Mouse (Mus musculus) ES-Bruce4 (cell line): ENCODE results near the gene Slc44a1. TPM values are rescaled to one million over a fixed set of nuclear protein-coding genes. Genes with fewer than 3 reads are reported as not detected.

Source experiments
- H3K27ac ChIP-seq: 2 replicates; pipeline ENCODE4 v1.5.1; 2012; ENCODE audit warnings: low read length, inconsistent platforms; ENCODE audit not compliant: insufficient read depth
- H3K27me3 ChIP-seq: 2 replicates; pipeline ENCODE4 v1.6.1; 2012; ENCODE audit warnings: mild to moderate bottlenecking, low read length, inconsistent platforms; ENCODE audit not compliant: control insufficient read depth, poor library complexity, insufficient read depth, severe bottlenecking
- H3K36me3 ChIP-seq: 2 replicates; pipeline ENCODE4 v1.6.1; 2012; ENCODE audit warnings: inconsistent platforms, mild to moderate bottlenecking, low read length, moderate library complexity; ENCODE audit not compliant: control insufficient read depth, poor library complexity, insufficient read depth, severe bottlenecking
- H3K4me1 ChIP-seq: one replicate; pipeline ENCODE4 v1.8.1; 2011; ENCODE audit warnings: low read length; ENCODE audit not compliant: control insufficient read depth, insufficient read depth
- H3K4me3 ChIP-seq: 2 replicates; pipeline ENCODE4 v1.5.1; 2011; ENCODE audit warnings: low read depth, mild to moderate bottlenecking, low read length
- H3K9ac ChIP-seq: 2 replicates; pipeline ENCODE4 v1.6.1; 2012; ENCODE audit warnings: low read depth, mild to moderate bottlenecking, inconsistent platforms; ENCODE audit not compliant: poor library complexity, severe bottlenecking
- H3K9me3 ChIP-seq: replicated peaks from 2 replicates; pipeline ENCODE4 v1.6.1; 2012; ENCODE audit warnings: mild to moderate bottlenecking, low read length, inconsistent platforms; ENCODE audit not compliant: control insufficient read depth, poor library complexity, insufficient read depth, severe bottlenecking
- CTCF ChIP-seq: IDR thresholded peaks from one replicate; pipeline ENCODE4 v1.8.1; 2011; ENCODE audit warnings: low read depth, low read length
- EP300 ChIP-seq: IDR thresholded peaks from 2 replicates; pipeline ENCODE4 v1.6.1; 2011; ENCODE audit warnings: low read depth, low read length; ENCODE audit not compliant: insufficient read depth
- POLR2A ChIP-seq: IDR thresholded peaks from one replicate; pipeline ENCODE4 v1.8.1; 2011; ENCODE audit warnings: low read length; ENCODE audit not compliant: insufficient read depth
- polyA plus RNA-seq: library from polyadenylated mRNA; stranded (reverse); fragments of >200 nt; gene quantifications from 2 replicates; pipeline ENCODE4 v1.2.4, GENCODE M21; 2011; ENCODE audit warnings: low read depth; ENCODE audit not compliant: missing spikeins, insufficient read depth, insufficient read length

Slc44a1 gene
- polyA plus RNA-seq, 1 experiment = 89.9 TPM

DNA sequence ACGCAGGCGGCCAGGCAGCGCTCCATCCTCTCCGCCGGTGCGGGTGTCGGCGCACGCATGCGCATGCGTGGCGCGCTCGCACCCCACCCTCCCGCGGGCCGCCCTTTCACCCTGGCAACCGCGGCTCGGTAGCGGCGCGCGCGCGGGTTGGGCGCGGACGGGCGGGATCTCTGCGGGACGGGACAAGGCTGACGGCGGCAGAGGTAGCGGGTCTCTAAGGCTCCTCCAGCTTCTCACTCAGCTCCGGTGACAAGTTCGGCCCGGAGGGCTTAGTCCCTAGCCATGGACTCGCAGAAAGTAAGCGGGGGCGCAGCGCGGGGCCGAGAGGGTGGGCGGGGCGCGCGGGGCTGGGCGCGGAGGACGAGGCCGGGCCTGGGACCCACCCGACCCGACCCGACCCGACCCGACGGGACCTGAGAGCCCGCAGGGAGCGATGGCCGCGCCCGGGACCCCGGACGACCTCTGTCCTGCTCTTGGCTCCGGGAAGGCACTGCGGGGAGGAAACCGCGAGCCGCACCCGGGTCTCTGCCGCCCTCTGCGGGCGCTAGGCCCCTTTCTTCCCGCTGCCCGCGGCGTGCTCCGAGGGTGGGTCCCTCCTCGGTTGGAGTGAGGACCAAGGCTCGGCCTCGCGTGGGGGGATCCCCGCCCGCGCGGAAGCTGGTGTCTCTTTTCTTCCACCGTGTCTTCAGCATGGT, 191.2 kb downstream of the Slc44a1 start, which contains the start of gene Fsd1l:
Fsd1l (plus strand) TSS at position 156 of the 695 bp plus-strand sequence.
- H3K27ac ChIP-seq = no peak within 1 kb of the TSS

GRCm38 (mm10) chr4:53632011-53632349, 191.8 kb downstream of the Slc44a1 start:
- Histone ChIP-seq H3K9ac (peak overlapping the region; percentile 91), H3K27ac (no peak overlapping the region), H3K27me3 (no peaks in the 10 kb centered on the region), H3K36me3 (no peaks in the 10 kb centered on the region), H3K4me3 (peak overlapping the region; percentile 75), H3K4me1 (no peaks in the 10 kb centered on the region), H3K9me3 (no peaks in the 10 kb centered on the region)
- TF ChIP-seq POLR2A (no peak), CTCF (no peak), EP300 (no peak)

More for the DNA sequence above, 191.2 kb downstream of the Slc44a1 start, which contains the start of gene Fsd1l:
- Histone ChIP-seq H3K9me3 (no peaks in the 10 kb centered on the region), H3K36me3 (no peaks in the 10 kb centered on the region), H3K4me3 (peak within 1 kb of the TSS; percentile 75), H3K4me1 (no peaks in the 10 kb centered on the region), H3K9ac (peak within 1 kb of the TSS; percentile 91), H3K27me3 (no peaks in the 10 kb centered on the region)
- TF ChIP-seq CTCF (no peak), EP300 (no peak), POLR2A (peak; percentile 22)

- H3K4me1 ChIP-seq = no peaks in the 10 kb centered on the region
These were observed 195.1 kb downstream of the Slc44a1 start for GRCm38 (mm10) chr4:53635336-53635735.

GRCm38 (mm10) chr4:53637269-53637909, 197.2 kb downstream of the Slc44a1 start:
- TF ChIP-seq EP300 (no peak), CTCF (no peak), POLR2A (no peak)
- no peaks in the 10 kb centered on the region for H3K36me3 ChIP-seq
- H3K4me1 ChIP-seq = no peaks in the 10 kb centered on the region

More at GRCm38 (mm10) chr4:53635336-53635735, 195.1 kb downstream of the Slc44a1 start:
- H3K27me3 ChIP-seq = no peaks in the 10 kb centered on the region
- H3K9ac ChIP-seq = no peak overlapping the region
- TF ChIP-seq EP300 (no peak), POLR2A (no peak), CTCF (no peak)
- no peaks in the 10 kb centered on the region for H3K36me3 ChIP-seq
- no peak overlapping the region for H3K4me3 ChIP-seq
- H3K9me3 ChIP-seq = no peaks in the 10 kb centered on the region
- H3K27ac ChIP-seq = no peak overlapping the region

GRCm38 (mm10) chr4:53638549-53639123, 198.4 kb downstream of the Slc44a1 start:
- no peak for TF ChIP-seq CTCF
- H3K27ac ChIP-seq = no peak overlapping the region
- H3K9ac ChIP-seq = no peak overlapping the region
- no peaks in the 10 kb centered on the region for H3K9me3 ChIP-seq
- no peaks in the 10 kb centered on the region for H3K4me1 ChIP-seq
- no peak overlapping the region for H3K4me3 ChIP-seq
- no peaks in the 10 kb centered on the region for H3K36me3 ChIP-seq
- H3K27me3 ChIP-seq = no peaks in the 10 kb centered on the region

More at GRCm38 (mm10) chr4:53637269-53637909, 197.2 kb downstream of the Slc44a1 start:
- H3K27ac ChIP-seq = no peak overlapping the region
- no peak overlapping the region for H3K4me3 ChIP-seq
- H3K9me3 ChIP-seq = no peaks in the 10 kb centered on the region
- no peak overlapping the region for H3K9ac ChIP-seq
- H3K27me3 ChIP-seq = no peaks in the 10 kb centered on the region

GRCm38 (mm10) chr4:53658029-53658428, 217.8 kb downstream of the Slc44a1 start:
- H3K27ac ChIP-seq = no peak overlapping the region
- no peaks in the 10 kb centered on the region for H3K36me3 ChIP-seq
- H3K4me3 ChIP-seq = no peak overlapping the region
- H3K27me3 ChIP-seq = no peaks in the 10 kb centered on the region
- H3K9ac ChIP-seq = no peak overlapping the region
- no peaks in the 10 kb centered on the region for H3K4me1 ChIP-seq
- no peaks in the 10 kb centered on the region for H3K9me3 ChIP-seq
- no peak for TF ChIP-seq EP300
- no peak for TF ChIP-seq POLR2A
- no peak for TF ChIP-seq CTCF
